Mouse (Mus musculus) heart, embryonic 12.5 days (tissue): ENCODE results near the gene Atf6. TPM values are rescaled to one million over a fixed set of nuclear protein-coding genes. Genes with fewer than 3 reads are reported as not detected.

Experiments
- ATAC-seq: fragments of 200-750 bp; cut with Nextera tagmentation; 2 replicates; pipeline ENCODE4 v1.8.0; 2017; ENCODE audit warnings: moderate TSS enrichment, moderate library complexity; ENCODE audit not compliant: insufficient number of reproducible peaks, low FRiP score
- H3K27ac ChIP-seq: fragments of 300-500 bp; sonication (generic); 2 replicates; pipeline ENCODE4 v1.5.1; 2016; ENCODE audit warnings: mild to moderate bottlenecking, moderate library complexity; ENCODE audit not compliant: poor library complexity, severe bottlenecking
- H3K27me3 ChIP-seq: fragments of 300-500 bp; sonication (generic); replicated peaks from 2 replicates; pipeline ENCODE4 v1.6.1; 2016; ENCODE audit warnings: mild to moderate bottlenecking, moderate library complexity
- H3K36me3 ChIP-seq: fragments of 300-500 bp; sonication (generic); 2 replicates; pipeline ENCODE4 v1.6.1; 2016; ENCODE audit warnings: mild to moderate bottlenecking, moderate library complexity
- H3K4me1 ChIP-seq: fragments of 300-500 bp; sonication (generic); replicated peaks from 2 replicates; pipeline ENCODE4 v1.6.1; 2016; ENCODE audit warnings: mild to moderate bottlenecking
- H3K4me2 ChIP-seq: fragments of 300-500 bp; sonication (generic); 2 replicates; pipeline ENCODE4 v1.6.1; 2016; ENCODE audit warnings: mild to moderate bottlenecking, moderate library complexity
- H3K4me3 ChIP-seq: fragments of 300-500 bp; sonication (generic); 2 replicates; pipeline ENCODE4 v1.5.1; 2016; ENCODE audit warnings: mild to moderate bottlenecking
- H3K9ac ChIP-seq: fragments of 300-500 bp; sonication (generic); 2 replicates; pipeline ENCODE4 v1.6.1; 2016; ENCODE audit warnings: mild to moderate bottlenecking, moderate library complexity
- H3K9me3 ChIP-seq: fragments of 300-500 bp; sonication (generic); replicated peaks from 2 replicates; pipeline ENCODE4 v1.6.1; 2016; ENCODE audit warnings: mild to moderate bottlenecking, moderate library complexity
- WGBS: fragments of 180-500 bp; shearing (Covaris S2); methylation state at CpG from one replicate; pipeline ENCODE4 v1.1.7; 2016; 5-methylcytosine and 5-hydroxymethylcytosine counted together
- polyA plus RNA-seq: library from polyadenylated mRNA; unstranded; fragments of >200 nt; fragmentation: Nextera tagmentation; extraction: Ambion mirVana; gene quantifications from 2 replicates; pipeline ENCODE4 v1.2.1, GENCODE M21; 2016

The Atf6 gene
- polyA plus RNA-seq, 1 experiment from 2014 or later = 15.0 TPM

GRCm38 (mm10) chr1:170876906-170877305 is 9.3 kb upstream of the Atf6 start:
- no peak overlapping the region for H3K9ac ChIP-seq
- 69% methylated on average over 5 of the region's 5 CpGs for WGBS
- H3K4me3 ChIP-seq = no peak overlapping the region
- no peaks in the 10 kb centered on the region for H3K27me3 ChIP-seq
- no peak for ATAC-seq
- peaks cover 51% of the 10 kb centered on the region for H3K36me3 ChIP-seq
- H3K4me2 ChIP-seq = no peak overlapping the region
- no peak overlapping the region for H3K27ac ChIP-seq
- H3K9me3 ChIP-seq = no peaks in the 10 kb centered on the region
- H3K4me1 ChIP-seq = no peaks in the 10 kb centered on the region

- Histone ChIP-seq H3K4me1 (no peaks in the 10 kb centered on the region), H3K9ac (no peak overlapping the region), H3K27me3 (no peaks in the 10 kb centered on the region), H3K9me3 (no peaks in the 10 kb centered on the region), H3K27ac (no peak overlapping the region), H3K4me2 (no peak overlapping the region), H3K36me3 (peaks cover 39% of the 10 kb centered on the region), H3K4me3 (no peak overlapping the region)
- 87% methylated on average over 3 of the region's 3 CpGs for WGBS
- no peak for ATAC-seq
Measured at GRCm38 (mm10) chr1:170875676-170876075, 8.1 kb upstream of the Atf6 start.

GRCm38 (mm10) chr1:170871961-170872360 is 4.4 kb upstream of the Atf6 start:
- H3K36me3 ChIP-seq = peaks cover 24% of the 10 kb centered on the region

GRCm38 (mm10) chr1:170871402-170871801 is 3.8 kb upstream of the Atf6 start:
- H3K27ac ChIP-seq = no peak overlapping the region
- no peak overlapping the region for H3K4me2 ChIP-seq
- WGBS = 84% methylated on average over 6 of the region's 6 CpGs
- H3K27me3 ChIP-seq = no peaks in the 10 kb centered on the region
- no peak overlapping the region for H3K9ac ChIP-seq
- peaks cover 18% of the 10 kb centered on the region for H3K36me3 ChIP-seq
- peaks cover 5% of the 10 kb centered on the region; the same call in 1 of the 2 replicates for H3K4me1 ChIP-seq
- ATAC-seq = no peak
- no peaks in the 10 kb centered on the region for H3K9me3 ChIP-seq
- H3K4me3 ChIP-seq = no peak overlapping the region

More at GRCm38 (mm10) chr1:170871961-170872360, 4.4 kb upstream of the Atf6 start:
- Histone ChIP-seq H3K27me3 (no peaks in the 10 kb centered on the region), H3K4me1 (peaks cover 1% of the 10 kb centered on the region; the same call in 1 of the 2 replicates), H3K4me3 (no peak overlapping the region), H3K27ac (no peak overlapping the region), H3K4me2 (no peak overlapping the region), H3K9me3 (no peaks in the 10 kb centered on the region), H3K9ac (no peak overlapping the region)
- no peak for ATAC-seq
- 90% methylated on average over 2 of the region's 2 CpGs for WGBS

- Histone ChIP-seq H3K27ac (no peak overlapping the region), H3K9ac (peak overlapping the region; percentile 65), H3K36me3 (peaks cover 7% of the 10 kb centered on the region), H3K27me3 (no peaks in the 10 kb centered on the region), H3K4me1 (peaks cover 17% of the 10 kb centered on the region), H3K4me3 (peak overlapping the region; percentile 83), H3K9me3 (no peaks in the 10 kb centered on the region), H3K4me2 (peak overlapping the region; percentile 92)
- no peak for ATAC-seq
- 13% methylated on average over 14 of the region's 14 CpGs for WGBS
Measured at GRCm38 (mm10) chr1:170868905-170869283, 1.3 kb upstream of the Atf6 start.

GRCm38 (mm10) chr1:170868107-170868904 is 735 bp upstream of the Atf6 start:
- H3K9ac ChIP-seq = peak overlapping the region; percentile 65
- peak overlapping the region; percentile 92 for H3K4me2 ChIP-seq
- WGBS = under 1% methylated on average over 33 of the region's 33 CpGs
- H3K4me1 ChIP-seq = peaks cover 19% of the 10 kb centered on the region
- peak; percentile 74 for ATAC-seq
- H3K27ac ChIP-seq = no peak overlapping the region
- no peaks in the 10 kb centered on the region for H3K9me3 ChIP-seq
- H3K4me3 ChIP-seq = peak overlapping the region; percentile 93
- no peaks in the 10 kb centered on the region for H3K27me3 ChIP-seq
- peaks cover 7% of the 10 kb centered on the region for H3K36me3 ChIP-seq

- H3K9me3 ChIP-seq = no peaks in the 10 kb centered on the region
- no peaks in the 10 kb centered on the region for H3K27me3 ChIP-seq
- H3K36me3 ChIP-seq = peaks cover 2% of the 10 kb centered on the region
- ATAC-seq = peak; percentile 43
- H3K4me3 ChIP-seq = peak overlapping the region; percentile 93
- peak overlapping the region; percentile 92 for H3K4me2 ChIP-seq
- peaks cover 30% of the 10 kb centered on the region for H3K4me1 ChIP-seq
- H3K9ac ChIP-seq = peak overlapping the region; percentile 77
- 2% methylated on average over 30 of the region's 30 CpGs for WGBS
- H3K27ac ChIP-seq = peak overlapping the region; percentile 90
Measured at GRCm38 (mm10) chr1:170866992-170867690, 430 bp downstream of the Atf6 start.

- no peak for ATAC-seq
- Histone ChIP-seq H3K27ac (no peak overlapping the region), H3K9ac (0 out of 2 replicates have a peak overlapping the region, but pooled peaks have one; percentile 31), H3K27me3 (no peaks in the 10 kb centered on the region), H3K4me2 (peak overlapping the region; percentile 38), H3K36me3 (no peaks in the 10 kb centered on the region), H3K9me3 (no peaks in the 10 kb centered on the region), H3K4me3 (no peak overlapping the region), H3K4me1 (peaks cover 39% of the 10 kb centered on the region)
- 42% methylated on average over 5 of the region's 5 CpGs for WGBS
Measured at GRCm38 (mm10) chr1:170865406-170865805, 2.2 kb downstream of the Atf6 start.

GRCm38 (mm10) chr1:170864754-170865153 is 2.8 kb downstream of the Atf6 start:
- 82% methylated on average over 3 of the region's 3 CpGs for WGBS
- H3K4me2 ChIP-seq = no peak overlapping the region
- peaks cover 41% of the 10 kb centered on the region for H3K4me1 ChIP-seq
- no peak overlapping the region for H3K27ac ChIP-seq
- H3K9ac ChIP-seq = no peak overlapping the region
- H3K27me3 ChIP-seq = no peaks in the 10 kb centered on the region
- H3K36me3 ChIP-seq = no peaks in the 10 kb centered on the region
- no peaks in the 10 kb centered on the region for H3K9me3 ChIP-seq
- H3K4me3 ChIP-seq = no peak overlapping the region
- ATAC-seq = no peak

GRCm38 (mm10) chr1:170864234-170864633 is 3.3 kb downstream of the Atf6 start:
- no peak overlapping the region for H3K9ac ChIP-seq
- H3K27ac ChIP-seq = no peak overlapping the region
- no peaks in the 10 kb centered on the region for H3K9me3 ChIP-seq
- H3K4me2 ChIP-seq = no peak overlapping the region
- H3K27me3 ChIP-seq = no peaks in the 10 kb centered on the region
- peaks cover 41% of the 10 kb centered on the region for H3K4me1 ChIP-seq
- no peak for ATAC-seq
- H3K4me3 ChIP-seq = no peak overlapping the region
- no peaks in the 10 kb centered on the region for H3K36me3 ChIP-seq

GRCm38 (mm10) chr1:170863033-170863432 is 4.5 kb downstream of the Atf6 start:
- Histone ChIP-seq H3K9me3 (no peaks in the 10 kb centered on the region), H3K9ac (no peak overlapping the region), H3K4me1 (peaks cover 41% of the 10 kb centered on the region), H3K4me3 (no peak overlapping the region), H3K36me3 (no peaks in the 10 kb centered on the region), H3K27ac (peak overlapping the region; percentile 32; the same call in 1 of the 2 replicates), H3K27me3 (no peaks in the 10 kb centered on the region), H3K4me2 (peak overlapping the region; percentile 10; the same call in 1 of the 2 replicates)
- no peak for ATAC-seq
- 44% methylated on average over 4 of the region's 4 CpGs for WGBS
